Mouse (Mus musculus) CH12.LX (cell line): Measurements from ENCODE around the gene Myo9b.

ENCODE experiments used
- CHD1 ChIP-seq: IDR thresholded peaks from 2 replicates; pipeline ENCODE4 v1.6.1; 2012; ENCODE audit warnings: low read depth, low read length, improper control_type of control experiment, inconsistent platforms
- CTCF ChIP-seq, 2 experiments: IDR thresholded peaks in 1 of 2; conservative IDR thresholded peaks in 1 of 2; 2 replicates each; pipeline ENCODE4 v1.5.1; 2011 to 2012; ENCODE audit warnings: low read depth in 2 of 2, low read length in 2 of 2, improper control_type of control experiment in 1 of 2, inconsistent platforms in 1 of 2, mild to moderate bottlenecking in 1 of 2, moderate library complexity in 1 of 2
- E2F4 ChIP-seq: IDR thresholded peaks from 2 replicates; pipeline ENCODE4 v1.6.1; 2011; ENCODE audit warnings: low read depth, low read length, improper control_type of control experiment; ENCODE audit not compliant: insufficient replicate concordance
- MAX ChIP-seq: IDR thresholded peaks from 2 replicates; pipeline ENCODE4 v1.6.1; 2011; ENCODE audit warnings: low read length, improper control_type of control experiment
- MAZ ChIP-seq: IDR thresholded peaks from 2 replicates; pipeline ENCODE4 v1.6.1; 2012; ENCODE audit warnings: low read depth, mild to moderate bottlenecking, inconsistent platforms, low read length, improper control_type of control experiment, moderate library complexity
- NELFE ChIP-seq: IDR thresholded peaks from 2 replicates; pipeline ENCODE4 v1.6.1; 2011; ENCODE audit warnings: low read depth, low read length, improper control_type of control experiment
- PAX5 ChIP-seq: IDR thresholded peaks from 2 replicates; pipeline ENCODE4 v1.6.1; 2012; ENCODE audit warnings: low read length, inconsistent platforms, mixed read lengths
- POLR2A ChIP-seq: IDR thresholded peaks from 2 replicates; pipeline ENCODE4 v1.6.1; 2011; ENCODE audit warnings: low read depth, mild to moderate bottlenecking, improper control_type of control experiment, low read length
- TCF12 ChIP-seq: IDR thresholded peaks from 2 replicates; pipeline ENCODE4 v1.6.1; 2014; ENCODE audit warnings: low read depth, mild to moderate bottlenecking, inconsistent platforms, low read length, improper control_type of control experiment
- USF1 ChIP-seq: IDR thresholded peaks from 2 replicates; pipeline ENCODE4 v1.6.1; 2014; ENCODE audit warnings: low read depth, mild to moderate bottlenecking, inconsistent platforms, low read length, improper control_type of control experiment
- ZC3H11A ChIP-seq: IDR thresholded peaks from 2 replicates; pipeline ENCODE4 v1.6.1; 2012; ENCODE audit warnings: low read depth, mild to moderate bottlenecking, inconsistent platforms, low read length, improper control_type of control experiment

DNA sequence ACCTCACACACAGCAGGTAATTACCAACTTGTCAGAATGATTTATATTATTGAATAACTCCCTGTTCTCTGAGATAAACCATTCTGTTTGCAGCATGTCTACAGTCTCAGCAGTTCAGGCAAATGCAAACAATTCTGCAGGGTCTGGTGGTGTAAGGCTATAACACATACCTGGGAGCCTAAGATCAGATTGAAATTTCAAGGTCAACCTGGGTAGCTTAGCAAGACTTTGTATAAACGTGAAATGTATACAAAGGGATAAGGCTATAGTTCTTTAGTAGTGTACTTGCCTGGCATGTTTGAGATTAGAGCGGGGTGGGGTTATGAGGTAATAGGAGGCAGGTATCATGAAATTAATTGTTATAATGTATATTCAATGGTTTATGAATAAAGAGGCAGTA is 29.8 kb upstream of the Myo9b start:
- no peak for TF ChIP-seq CTCF (conservative IDR thresholded peaks at IDR 0.05 in 1 of 2, IDR thresholded peaks at IDR 0.05 in 1 of 2; ENCODE audit: low read depth in 2 of 2, low read length in 2 of 2)
- TF ChIP-seq POLR2A: no peak
- no peak for TF ChIP-seq PAX5
- no peak for TF ChIP-seq CHD1
- TF ChIP-seq NELFE: no peak
- TF ChIP-seq ZC3H11A: no peak
- TF ChIP-seq MAZ: no peak
- no peak for TF ChIP-seq TCF12
- TF ChIP-seq USF1: no peak
- no peak for TF ChIP-seq MAX
- TF ChIP-seq E2F4: no peak
